Mouse (Mus musculus): ENCODE data around the gene Sema3a.

DNA sequence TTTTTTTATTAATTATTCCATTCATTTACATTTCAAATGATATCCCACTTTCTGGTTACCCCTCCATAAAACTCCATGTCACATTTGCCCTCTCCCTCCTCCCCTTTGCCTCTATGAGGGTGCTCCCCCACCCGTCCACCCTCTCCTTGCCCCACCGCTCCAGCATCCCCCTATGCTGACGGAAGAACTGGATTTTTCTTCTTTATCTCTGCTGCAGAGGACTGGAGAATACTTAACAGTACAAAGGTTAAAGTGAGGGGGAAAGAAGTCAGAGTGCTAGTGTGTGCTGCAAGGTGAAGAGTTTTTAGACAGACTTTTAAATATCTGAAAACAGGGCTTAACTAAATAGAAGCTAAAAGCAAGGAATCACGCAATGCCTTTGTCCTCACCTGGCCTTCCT, 391.8 kb downstream of the Sema3a start:
- TF ChIP-seq CTCF (IDR thresholded peaks at IDR 0.05; ENCODE audit: borderline replicate concordance, insufficient read depth, low read depth, low read length) (no peak), POLR2A (IDR thresholded peaks at IDR 0.05; ENCODE audit: borderline replicate concordance, insufficient read depth, low read length) (no peak)

All from cerebellum, adult 2 months (tissue).